Mouse (Mus musculus) lung, postnatal 0 days (tissue): Measurements from ENCODE around the gene Gm37240.

Experiments
- CTCF ChIP-seq: IDR thresholded peaks from 2 replicates; pipeline ENCODE4 v1.5.1; 2016; ENCODE audit warnings: antibody characterized with exemption, mild to moderate bottlenecking
- EP300 ChIP-seq: IDR thresholded peaks from 2 replicates; pipeline ENCODE4 v1.6.1; 2016; ENCODE audit warnings: antibody characterized with exemption, mild to moderate bottlenecking, control low read depth

- TF ChIP-seq CTCF (no peak), EP300 (no peak)
Measured at GRCm38 (mm10) chr3:84705224-84705623, 1182.1 kb downstream of the Gm37240 start.
